Mouse (Mus musculus) G1E (cell line): ENCODE measurements around the gene Pprc1.

Experiments
- CTCF ChIP-seq: IDR thresholded peaks from 2 replicates; pipeline ENCODE4 v1.5.1; 2012; ENCODE audit warnings: low read depth, low read length, inconsistent platforms, mixed read lengths
- GATA1 ChIP-seq: IDR thresholded peaks from 2 replicates; pipeline ENCODE4 v1.6.1; 2012; ENCODE audit warnings: borderline replicate concordance, low read length, inconsistent platforms, mixed read lengths
- TAL1 ChIP-seq: conservative IDR thresholded peaks from 2 replicates; pipeline ENCODE4 v1.6.1; 2012; ENCODE audit warnings: low read depth, low read length, inconsistent platforms, mixed read lengths

GRCm38 (mm10) chr19:46029652-46030051 lies 15.0 kb upstream of the Pprc1 start:
- TF ChIP-seq CTCF = no peak
- TF ChIP-seq GATA1 = no peak
- TF ChIP-seq TAL1 = no peak
